Mouse (Mus musculus) embryonic facial prominence, embryonic 12.5 days (tissue): ENCODE results near the gene E2f4. TPM values are rescaled to one million over a fixed set of nuclear protein-coding genes. Genes with fewer than 3 reads are reported as not detected.

Source experiments
- ATAC-seq: fragments of 200-750 bp; cut with Nextera tagmentation; 2 replicates; pipeline ENCODE4 v1.8.0; 2017; ENCODE audit not compliant: insufficient number of reproducible peaks, insufficient read depth, low FRiP score, low TSS enrichment
- H3K27ac ChIP-seq: fragments of 300-500 bp; sonication (generic); 2 replicates; pipeline ENCODE4 v1.5.1; 2016; ENCODE audit warnings: mild to moderate bottlenecking
- H3K27me3 ChIP-seq: fragments of 300-500 bp; sonication (generic); 2 replicates; pipeline ENCODE4 v1.6.1; 2016; ENCODE audit warnings: mild to moderate bottlenecking, moderate library complexity
- H3K36me3 ChIP-seq: fragments of 300-500 bp; sonication (generic); 2 replicates; pipeline ENCODE4 v1.6.1; 2016; ENCODE audit warnings: mild to moderate bottlenecking
- H3K4me1 ChIP-seq: fragments of 300-500 bp; sonication (generic); 2 replicates; pipeline ENCODE4 v1.6.1; 2016
- H3K4me2 ChIP-seq: fragments of 300-500 bp; sonication (generic); replicated peaks from 2 replicates; pipeline ENCODE4 v1.6.1; 2016; ENCODE audit warnings: mild to moderate bottlenecking, moderate library complexity
- H3K4me3 ChIP-seq: fragments of 300-500 bp; sonication (generic); 2 replicates; pipeline ENCODE4 v1.5.1; 2016; ENCODE audit warnings: mild to moderate bottlenecking
- H3K9ac ChIP-seq: fragments of 300-500 bp; sonication (generic); 2 replicates; pipeline ENCODE4 v1.6.1; 2016; ENCODE audit warnings: mild to moderate bottlenecking, moderate library complexity
- H3K9me3 ChIP-seq: fragments of 300-500 bp; sonication (generic); 2 replicates; pipeline ENCODE4 v1.6.1; 2016; ENCODE audit warnings: mild to moderate bottlenecking, moderate library complexity
- WGBS: fragments of 180-500 bp; shearing (Covaris S2); methylation state at CpG from one replicate; pipeline ENCODE4 v1.1.7; 2016; 5-methylcytosine and 5-hydroxymethylcytosine counted together
- polyA plus RNA-seq: library from polyadenylated mRNA; unstranded; fragments of >200 nt; fragmentation: Nextera tagmentation; extraction: Ambion mirVana; gene quantifications from 2 replicates; pipeline ENCODE4 v1.2.1, GENCODE M21; 2016

E2f4 gene
- polyA plus RNA-seq, 1 experiment from 2014 or later: 81.1 TPM

DNA sequence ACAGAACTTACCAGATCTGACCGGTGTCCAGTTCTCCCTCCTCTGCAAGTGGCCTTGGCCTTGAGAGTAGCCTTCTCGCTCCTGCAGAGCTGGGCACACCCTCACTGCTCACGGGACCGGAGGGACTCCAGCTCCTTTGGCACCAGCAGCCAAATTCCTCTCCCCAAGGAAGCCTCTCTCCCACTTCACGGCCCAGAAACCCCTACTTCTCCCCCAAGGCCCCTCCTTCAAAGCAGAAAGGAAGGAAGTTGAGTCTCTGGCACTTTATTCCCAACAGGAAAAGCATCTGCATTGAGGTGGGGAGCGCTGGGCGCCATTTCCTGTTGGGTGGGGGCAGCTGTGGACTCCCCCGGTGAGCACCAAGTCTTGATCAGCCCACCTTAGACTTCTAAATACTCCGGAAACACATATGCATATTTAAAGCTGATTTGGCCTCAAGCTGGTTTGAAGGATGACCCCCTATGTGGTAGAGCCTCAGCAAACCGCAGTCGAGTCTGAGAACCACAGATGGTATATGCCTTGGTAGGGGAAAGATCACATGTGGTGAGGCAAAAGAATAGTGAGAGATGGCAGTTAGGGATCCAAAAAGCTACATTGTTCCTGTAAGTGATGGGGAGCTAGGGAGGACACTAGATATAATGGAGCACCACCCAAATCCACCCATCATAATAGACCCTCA is 1.4 kb upstream of the E2f4 start, which contains the start of gene Exoc3l:
Gene Exoc3l, minus strand, starts transcription at position 207 of the 679 bp plus-strand sequence.
- Histone ChIP-seq H3K27me3 (peaks cover 8% of the 10 kb centered on the region; the same call in 1 of the 2 replicates), H3K4me1 (peaks cover 11% of the 10 kb centered on the region), H3K9me3 (no peaks in the 10 kb centered on the region), H3K4me2 (peak within 1 kb of the TSS; percentile 98), H3K9ac (no peak within 1 kb of the TSS), H3K4me3 (peak within 1 kb of the TSS; percentile 96), H3K36me3 (peaks cover 20% of the 10 kb centered on the region), H3K27ac (no peak within 1 kb of the TSS)
- ATAC-seq: no peak
- WGBS: 66% methylated on average over 11 of the region's 11 CpGs

GRCm38 (mm10) chr8:105298351-105299252 is 1.1 kb downstream of the E2f4 start:
- Histone ChIP-seq H3K36me3 (peaks cover 45% of the 10 kb centered on the region), H3K9ac (peak overlapping the region; percentile 93), H3K4me1 (peaks cover 11% of the 10 kb centered on the region), H3K27me3 (0 out of 2 replicates have a peak, but pooled peaks cover 3% of the 10 kb centered on the region), H3K27ac (no peak overlapping the region), H3K4me2 (peak overlapping the region; percentile 98), H3K4me3 (peak overlapping the region; percentile 96), H3K9me3 (no peaks in the 10 kb centered on the region)
- WGBS: 55% methylated on average over 18 of the region's 18 CpGs
- no peak for ATAC-seq

DNA sequence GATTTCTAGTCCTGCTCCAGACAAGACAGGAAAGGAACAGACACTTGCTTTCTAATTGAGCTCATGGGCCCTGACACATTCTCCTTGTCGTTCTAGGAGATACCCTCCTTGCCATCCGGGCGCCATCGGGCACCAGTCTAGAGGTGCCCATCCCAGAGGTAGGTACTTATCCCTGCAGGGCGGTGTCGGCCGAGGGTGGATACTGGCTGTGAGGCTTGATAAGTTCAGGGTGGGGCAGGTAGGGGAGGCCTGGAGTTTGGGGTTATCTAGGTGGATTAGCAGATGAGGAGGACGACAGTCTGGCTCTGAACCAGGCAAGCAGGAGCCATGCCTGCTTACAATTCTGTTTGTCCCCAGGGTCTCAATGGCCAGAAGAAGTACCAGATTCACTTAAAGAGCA is 2.5 kb downstream of the E2f4 start:
- Histone ChIP-seq H3K4me1 (peaks cover 19% of the 10 kb centered on the region), H3K36me3 (peaks cover 54% of the 10 kb centered on the region), H3K27ac (no peak overlapping the region), H3K9me3 (no peaks in the 10 kb centered on the region), H3K27me3 (no peaks in the 10 kb centered on the region), H3K4me3 (no peak overlapping the region), H3K4me2 (no peak overlapping the region), H3K9ac (no peak overlapping the region)
- no peak for ATAC-seq
- WGBS: 92% methylated on average over 8 of the region's 8 CpGs

- Histone ChIP-seq H3K27ac (no peak overlapping the region), H3K27me3 (no peaks in the 10 kb centered on the region), H3K4me2 (no peak overlapping the region), H3K4me3 (no peak overlapping the region), H3K9ac (no peak overlapping the region), H3K36me3 (peaks cover 72% of the 10 kb centered on the region), H3K4me1 (peaks cover 32% of the 10 kb centered on the region), H3K9me3 (no peaks in the 10 kb centered on the region)
- WGBS: 87% methylated on average over 8 of the region's 8 CpGs
- no peak for ATAC-seq
Measured at GRCm38 (mm10) chr8:105303396-105303795, 5.9 kb downstream of the E2f4 start.

DNA sequence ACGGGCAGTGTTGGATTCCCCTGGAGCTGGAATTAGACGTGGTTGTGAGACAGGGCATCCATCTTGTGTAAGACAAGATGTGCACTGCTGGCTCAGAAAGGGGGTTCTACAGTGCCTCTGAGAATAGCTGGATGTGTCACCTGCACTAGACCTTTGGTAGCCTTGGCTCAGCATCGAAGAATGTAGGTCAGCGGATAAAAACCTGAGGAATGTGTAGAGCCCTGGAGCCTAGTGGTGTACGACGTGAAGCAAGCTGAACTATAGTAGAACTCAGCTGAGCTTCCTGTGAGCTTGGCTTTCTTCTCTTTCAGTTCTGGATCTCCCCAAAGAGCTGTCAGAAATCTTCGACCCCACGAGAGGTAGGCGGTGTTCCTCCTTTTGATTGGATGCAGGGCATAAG is 6.4 kb downstream of the E2f4 start:
- no peak overlapping the region for H3K4me2 ChIP-seq
- no peak for ATAC-seq
- H3K27me3 ChIP-seq: no peaks in the 10 kb centered on the region
- peaks cover 28% of the 10 kb centered on the region for H3K4me1 ChIP-seq
- H3K9ac ChIP-seq: no peak overlapping the region
- no peak overlapping the region for H3K4me3 ChIP-seq
- 88% methylated on average over 9 of the region's 9 CpGs for WGBS
- 0 out of 2 replicates have a peak overlapping the region, but pooled peaks have one; percentile 51 for H3K27ac ChIP-seq
- peaks cover 76% of the 10 kb centered on the region for H3K36me3 ChIP-seq
- H3K9me3 ChIP-seq: no peaks in the 10 kb centered on the region

DNA sequence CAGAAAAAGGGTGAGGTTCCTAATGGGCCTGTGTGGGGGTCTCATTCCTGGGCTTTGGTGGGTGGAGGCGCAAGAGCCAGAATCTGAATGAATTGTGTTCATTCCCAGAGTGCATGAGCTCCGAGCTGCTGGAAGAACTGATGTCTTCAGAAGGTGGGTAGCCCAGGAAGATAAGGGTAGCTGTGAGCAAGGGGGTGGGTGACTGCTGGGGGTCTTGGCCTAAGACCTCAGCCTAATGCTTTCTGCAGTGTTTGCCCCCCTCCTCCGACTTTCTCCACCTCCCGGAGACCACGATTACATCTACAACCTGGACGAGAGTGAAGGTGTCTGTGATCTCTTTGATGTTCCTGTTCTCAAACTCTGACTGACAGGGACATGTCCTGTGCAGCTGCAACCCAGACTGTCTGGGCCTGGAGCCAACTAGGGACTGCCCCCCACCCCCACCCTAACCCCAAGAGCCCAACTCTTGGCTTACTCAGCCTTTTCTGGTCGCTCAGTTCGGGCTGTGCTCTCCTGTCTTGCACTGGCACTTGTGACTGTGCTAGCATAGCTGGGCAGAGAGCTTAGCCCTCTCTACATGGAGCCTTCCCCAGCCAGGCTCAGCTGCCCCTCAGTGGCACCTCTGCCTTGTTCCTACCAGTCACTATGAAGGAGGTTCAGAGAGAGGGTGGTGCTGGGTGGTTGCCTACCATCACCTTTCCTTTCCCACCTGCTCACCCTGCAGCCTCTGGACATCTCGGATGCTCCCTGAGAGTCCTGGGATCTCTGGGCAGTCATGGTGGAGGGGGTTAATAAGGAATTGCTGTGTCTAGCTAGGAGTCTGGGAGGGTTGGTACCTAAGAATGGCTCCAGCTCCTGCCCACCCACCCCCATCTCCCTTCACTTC is 7.1 kb downstream of the E2f4 start:
- H3K4me2 ChIP-seq: no peak overlapping the region
- peaks cover 25% of the 10 kb centered on the region for H3K4me1 ChIP-seq
- peak overlapping the region; percentile 51; the same call in 1 of the 2 replicates for H3K27ac ChIP-seq
- no peaks in the 10 kb centered on the region for H3K27me3 ChIP-seq
- no peak overlapping the region for H3K4me3 ChIP-seq
- 69% methylated on average over 9 of the region's 9 CpGs for WGBS
- peaks cover 73% of the 10 kb centered on the region for H3K36me3 ChIP-seq
- H3K9me3 ChIP-seq: no peaks in the 10 kb centered on the region
- ATAC-seq: no peak
- no peak overlapping the region for H3K9ac ChIP-seq

DNA sequence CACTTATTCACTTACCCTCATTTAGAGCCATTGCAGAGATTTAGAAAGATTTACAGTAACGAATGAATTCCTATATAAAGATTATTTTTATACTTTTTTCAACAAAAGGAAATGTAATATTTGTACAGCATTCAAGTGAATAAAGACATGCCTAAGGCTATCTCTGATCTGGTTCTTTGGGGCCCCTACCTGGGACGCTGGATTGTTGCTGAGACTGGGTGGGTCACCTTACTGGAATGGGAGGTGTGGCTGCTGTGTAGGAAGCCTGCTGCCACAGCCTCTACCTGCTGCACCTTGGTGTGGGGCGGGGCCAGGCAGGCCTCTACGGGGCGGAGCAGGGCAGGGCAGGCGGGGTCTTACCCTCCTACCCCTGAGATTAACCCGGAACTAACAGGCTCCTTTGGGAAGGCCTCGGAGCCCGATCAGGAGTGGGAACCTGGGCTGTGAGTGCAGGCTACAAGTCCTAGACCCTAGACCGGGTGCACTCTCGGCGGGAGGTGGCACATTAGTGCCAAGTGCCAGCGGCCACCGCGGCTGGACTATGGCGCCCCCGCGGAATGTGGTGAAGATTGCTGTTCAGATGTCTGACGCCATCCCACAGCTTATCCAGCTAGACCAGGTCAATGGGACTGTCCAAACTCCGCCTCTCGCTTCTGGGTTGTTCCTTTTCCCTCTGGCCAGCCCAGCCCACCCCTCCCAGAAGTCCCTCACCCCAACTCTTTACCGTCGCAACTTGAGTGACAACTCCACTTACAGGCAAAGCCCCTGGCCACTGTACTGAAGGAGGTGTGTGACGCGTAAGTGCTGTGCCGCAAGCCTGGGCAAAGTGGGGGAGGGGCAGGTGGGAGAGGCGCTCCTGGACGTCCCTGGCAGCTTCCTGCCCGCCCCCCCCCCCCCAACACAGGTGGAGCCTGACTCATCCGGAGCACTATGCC is 8.0 kb downstream of the E2f4 start, which contains the start of gene Elmo3:
Gene Elmo3, plus strand, starts transcription at position 391 of the 935 bp plus-strand sequence.
- 6% methylated on average over 29 of the region's 30 CpGs for WGBS
- peak within 1 kb of the TSS; percentile 32 for H3K4me3 ChIP-seq
- no peaks in the 10 kb centered on the region for H3K27me3 ChIP-seq
- ATAC-seq: peak; percentile 49
- peak within 1 kb of the TSS; percentile 73 for H3K27ac ChIP-seq
- H3K9me3 ChIP-seq: no peaks in the 10 kb centered on the region
- H3K9ac ChIP-seq: peak within 1 kb of the TSS; percentile 49
- peaks cover 25% of the 10 kb centered on the region for H3K4me1 ChIP-seq
- H3K4me2 ChIP-seq: peak within 1 kb of the TSS; percentile 74
- peaks cover 65% of the 10 kb centered on the region for H3K36me3 ChIP-seq

GRCm38 (mm10) chr8:105306146-105306691 is 8.8 kb downstream of the E2f4 start:
- H3K9me3 ChIP-seq: no peaks in the 10 kb centered on the region
- peak overlapping the region; percentile 32 for H3K4me3 ChIP-seq
- H3K27me3 ChIP-seq: no peaks in the 10 kb centered on the region
- ATAC-seq: peak; percentile 39
- peak overlapping the region; percentile 73 for H3K27ac ChIP-seq
- H3K36me3 ChIP-seq: peaks cover 59% of the 10 kb centered on the region
- H3K4me1 ChIP-seq: peaks cover 25% of the 10 kb centered on the region
- 36% methylated on average over 5 of the region's 5 CpGs for WGBS
- H3K9ac ChIP-seq: peak overlapping the region; percentile 49
- peak overlapping the region; percentile 74 for H3K4me2 ChIP-seq

DNA sequence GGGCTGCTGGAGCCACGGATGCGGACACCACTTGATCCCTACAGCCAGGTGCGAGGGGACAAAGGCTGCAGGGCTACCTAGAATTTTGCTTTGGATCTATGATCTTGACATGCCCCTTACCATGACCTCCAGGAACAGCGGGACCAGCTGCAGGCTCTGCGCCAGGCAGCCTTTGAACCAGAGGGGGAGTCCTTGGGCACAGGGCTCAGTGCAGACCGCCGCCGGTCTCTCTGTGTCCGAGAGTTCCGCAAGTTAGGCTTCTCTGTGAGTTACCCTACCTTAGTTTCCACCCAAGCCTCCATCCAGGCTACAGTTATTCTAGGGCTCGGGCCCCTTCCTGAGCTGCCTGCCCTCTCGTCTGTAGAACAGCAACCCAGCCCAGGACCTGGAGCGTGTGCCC is 10.2 kb downstream of the E2f4 start:
- Histone ChIP-seq H3K9me3 (no peaks in the 10 kb centered on the region), H3K36me3 (peaks cover 56% of the 10 kb centered on the region), H3K4me2 (no peak overlapping the region), H3K27ac (no peak overlapping the region), H3K9ac (no peak overlapping the region), H3K27me3 (no peaks in the 10 kb centered on the region), H3K4me1 (peaks cover 25% of the 10 kb centered on the region), H3K4me3 (no peak overlapping the region)
- WGBS: 94% methylated on average over 13 of the region's 13 CpGs
- no peak for ATAC-seq

- Histone ChIP-seq H3K4me3 (no peak overlapping the region), H3K36me3 (peaks cover 57% of the 10 kb centered on the region), H3K27ac (no peak overlapping the region), H3K4me1 (peaks cover 25% of the 10 kb centered on the region), H3K4me2 (no peak overlapping the region), H3K27me3 (no peaks in the 10 kb centered on the region), H3K9me3 (no peaks in the 10 kb centered on the region), H3K9ac (no peak overlapping the region)
- 95% methylated on average over 10 of the region's 10 CpGs for WGBS
- ATAC-seq: no peak
Measured at GRCm38 (mm10) chr8:105308428-105308827, 11.0 kb downstream of the E2f4 start.
